Mouse (Mus musculus): ENCODE measurements at regions not wholly inside any gene's neighbourhood (a gene's known extent, or its start where the extent isn't known, plus 50 kb on each side); places are given as distances from the start of the nearest gene placed in this dataset.
A peak's percentile ranks its signal among the peaks of the same experiment; 100 is the strongest.
"Not testable (repeated sequence)": the region's sequence is repeated elsewhere in the genome, so short reads cannot be mapped to it uniquely, and the experiment has no call there.

- DNase-seq = no peak
These were observed 61.0 kb downstream of the 4930474N05Rik start for GRCm38 (mm10) chr14:36155757-36156156.

- DNase-seq = no peak
These were observed 61.5 kb downstream of the 4930474N05Rik start for GRCm38 (mm10) chr14:36156175-36156574.

GRCm38 (mm10) chr14:36183701-36184100, 89.0 kb downstream of the 4930474N05Rik start:
- DNase-seq = no peak

GRCm38 (mm10) chr14:36196517-36196916, 101.8 kb downstream of the 4930474N05Rik start:
- DNase-seq = no peak

- no peak for DNase-seq
These were observed 103.7 kb downstream of the 4930474N05Rik start for GRCm38 (mm10) chr14:36198396-36198795.

- DNase-seq = no peak
These were observed 109.1 kb downstream of the 4930474N05Rik start for GRCm38 (mm10) chr14:36203855-36204254.

GRCm38 (mm10) chr14:36212830-36213229, 118.1 kb downstream of the 4930474N05Rik start:
- peak; percentile 38 for DNase-seq

GRCm38 (mm10) chr14:36245849-36246248, 151.1 kb downstream of the 4930474N05Rik start:
- DNase-seq = no peak

- DNase-seq = no peak
These were observed 167.4 kb downstream of the 4930474N05Rik start for GRCm38 (mm10) chr14:36262126-36262525.

- DNase-seq = no peak
These were observed 189.2 kb downstream of the 4930474N05Rik start for GRCm38 (mm10) chr14:36283825-36284414.

- no peak for DNase-seq
These were observed 194.1 kb downstream of the 4930474N05Rik start for GRCm38 (mm10) chr14:36288697-36289286.

- no peak for DNase-seq
These were observed 215.6 kb downstream of the 4930474N05Rik start for GRCm38 (mm10) chr14:36310324-36310723.

GRCm38 (mm10) chr14:36314673-36315072, 220.0 kb downstream of the 4930474N05Rik start:
- not testable (repeated sequence) for DNase-seq

GRCm38 (mm10) chr14:36316418-36317111, 221.8 kb downstream of the 4930474N05Rik start:
- no peak for DNase-seq

- DNase-seq = no peak
These were observed 233.7 kb downstream of the 4930474N05Rik start for GRCm38 (mm10) chr14:36328258-36328891.

- no peak for DNase-seq
These were observed 246.1 kb downstream of the 4930474N05Rik start for GRCm38 (mm10) chr14:36340832-36341231.
